Mouse (Mus musculus) right cerebral cortex, postnatal 36 days (tissue): ENCODE results near the gene Lsm4.
A peak's percentile ranks its signal among the peaks of the same experiment; 100 is the strongest.

Experiments used
- DNase-seq, 2 experiments: peaks; one replicate each; pipeline ENCODE4 v3.0.0; 2022; ENCODE audit warnings: low spot score in 2 of 2, mixed read lengths in 1 of 2

Gene Lsm4

GRCm38 (mm10) chr8:70649324-70649723 lies 23.7 kb upstream of the Lsm4 start:
- no peak for DNase-seq

DNA sequence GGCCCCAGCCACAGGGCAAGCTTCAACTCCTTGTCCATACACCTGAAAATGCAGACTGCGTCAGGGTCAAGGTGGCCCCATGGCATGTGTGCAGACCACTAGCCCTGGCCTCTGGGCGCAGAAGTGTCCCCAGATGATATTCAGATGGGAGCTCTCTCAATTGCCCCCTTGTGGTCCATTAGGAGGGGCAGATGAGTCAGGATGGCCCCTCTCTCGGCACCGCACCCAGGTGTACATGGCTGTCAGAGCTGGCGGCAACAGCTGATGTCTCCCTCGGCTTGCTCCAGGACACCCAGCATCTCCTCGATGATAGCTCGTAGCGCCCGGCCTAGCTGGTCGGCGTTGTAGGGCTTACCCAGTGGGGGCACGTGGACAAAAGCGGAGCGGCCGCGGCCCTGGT lies 22.7 kb upstream of the Lsm4 start:
- no peak for DNase-seq

DNA sequence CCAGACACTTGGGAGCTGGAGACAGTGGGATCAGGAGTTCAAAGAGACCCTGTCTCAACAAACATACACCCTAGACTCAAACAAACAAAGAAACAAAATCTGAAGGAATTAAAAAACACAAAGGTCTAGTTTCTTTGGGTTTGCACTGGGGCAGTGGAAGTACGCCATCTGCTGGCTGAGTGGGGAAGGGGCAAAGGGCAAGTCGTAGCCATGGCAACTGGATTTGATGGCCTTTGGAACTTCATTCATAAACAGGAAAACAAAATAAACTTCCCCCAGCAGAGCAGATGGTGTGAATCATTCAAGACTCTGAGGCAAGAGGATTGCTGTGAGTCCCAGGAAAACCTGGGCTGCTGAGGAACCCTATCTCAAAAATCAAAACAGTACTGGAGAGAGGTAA lies 19.8 kb upstream of the Lsm4 start:
- DNase-seq: no peak

DNA sequence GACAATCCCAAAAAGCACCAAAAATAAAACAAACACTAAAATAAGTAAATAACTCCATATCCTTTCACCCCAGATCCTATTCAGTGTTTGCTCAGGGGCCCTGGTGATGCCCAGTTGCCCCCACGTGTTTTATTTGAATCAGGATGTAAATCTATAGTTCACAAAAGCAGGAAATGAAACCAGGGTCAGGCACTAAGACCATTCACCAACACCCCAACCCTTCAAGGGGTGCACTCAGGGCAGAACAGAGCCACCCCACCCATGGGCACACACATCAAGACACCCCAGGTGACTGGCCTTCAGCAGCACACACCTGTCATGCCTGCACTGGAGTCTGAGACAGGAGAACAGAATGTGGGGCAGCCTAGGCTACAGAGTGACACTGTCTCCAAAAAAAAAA lies 18.9 kb upstream of the Lsm4 start:
- DNase-seq: no peak

GRCm38 (mm10) chr8:70655469-70655868 lies 17.6 kb upstream of the Lsm4 start:
- no peak for DNase-seq

- no peak for DNase-seq
Measured at GRCm38 (mm10) chr8:70656193-70656790, 16.8 kb upstream of the Lsm4 start.

DNA sequence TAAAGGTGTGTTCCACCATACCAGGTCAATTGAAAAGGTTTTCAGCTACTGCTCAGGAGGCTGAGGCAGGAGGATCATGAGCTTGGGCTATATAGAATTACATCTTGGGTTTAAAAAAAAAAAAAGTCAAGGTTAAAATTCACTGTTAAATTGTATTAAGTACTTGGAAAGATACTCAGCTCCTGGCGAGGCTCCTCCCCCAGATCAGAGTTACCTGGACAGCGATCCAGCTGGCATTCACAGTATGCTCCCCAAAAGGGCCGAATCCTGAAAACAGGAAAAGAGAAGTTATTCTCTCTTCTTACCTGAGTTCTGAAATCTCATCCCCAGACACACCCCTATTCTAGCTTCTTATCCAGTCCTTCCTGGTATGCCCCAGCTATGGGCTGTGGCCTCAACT lies 15.8 kb upstream of the Lsm4 start:
- DNase-seq: no peak

DNA sequence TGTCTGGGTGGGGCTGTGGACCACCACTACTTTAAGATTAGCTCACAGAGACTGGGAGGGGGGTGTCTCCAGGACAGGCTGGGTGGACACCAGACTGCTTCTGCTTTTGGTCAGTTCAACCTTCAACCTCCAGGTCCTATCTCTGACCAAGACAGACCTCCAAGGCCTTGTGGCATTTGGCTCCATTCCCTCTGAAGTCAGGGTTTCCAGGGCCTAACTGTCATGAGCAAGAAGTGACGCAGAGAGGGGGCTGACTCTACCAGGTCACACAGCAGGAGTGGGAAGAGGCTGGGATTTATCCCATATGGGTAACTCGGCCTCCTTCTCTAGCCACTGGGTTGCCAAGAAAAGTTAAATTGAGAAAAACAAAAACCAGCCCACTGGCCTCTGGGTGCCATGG lies 15.3 kb upstream of the Lsm4 start:
- no peak for DNase-seq

DNA sequence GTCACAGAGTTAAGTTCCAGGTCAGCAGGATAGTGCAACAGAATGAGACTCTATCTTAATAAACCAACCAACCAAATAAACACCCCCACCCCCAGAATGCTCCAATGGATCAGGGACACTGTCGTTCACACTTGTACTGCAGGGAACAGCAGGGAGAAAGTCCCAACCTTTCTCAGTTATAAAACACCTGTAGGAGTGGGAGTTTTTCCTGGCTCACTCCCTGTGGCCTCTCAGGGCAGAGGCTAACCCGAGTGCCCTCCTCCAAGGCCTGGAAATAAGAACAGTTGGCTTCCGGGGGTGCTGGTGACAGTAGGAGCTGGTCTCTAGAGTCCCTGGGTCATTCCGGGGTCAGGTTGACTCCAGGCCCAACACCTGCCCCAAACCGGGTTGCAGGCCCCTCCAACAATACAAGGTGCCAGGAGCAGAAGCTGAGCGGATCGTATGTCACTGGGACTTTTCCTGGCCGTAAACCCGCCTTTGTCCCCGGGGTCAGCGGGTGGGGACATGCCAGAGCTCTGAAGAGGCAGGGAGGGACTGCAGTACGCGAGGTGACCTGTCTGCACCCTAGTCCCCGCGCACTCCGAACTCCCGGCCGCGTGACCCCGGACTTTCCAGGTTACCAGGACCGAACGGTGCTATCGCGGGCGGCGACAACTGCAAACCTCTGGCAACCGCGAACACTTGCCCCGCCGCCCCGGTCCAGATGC lies 14.0 kb upstream of the Lsm4 start:
- no peak for DNase-seq

DNA sequence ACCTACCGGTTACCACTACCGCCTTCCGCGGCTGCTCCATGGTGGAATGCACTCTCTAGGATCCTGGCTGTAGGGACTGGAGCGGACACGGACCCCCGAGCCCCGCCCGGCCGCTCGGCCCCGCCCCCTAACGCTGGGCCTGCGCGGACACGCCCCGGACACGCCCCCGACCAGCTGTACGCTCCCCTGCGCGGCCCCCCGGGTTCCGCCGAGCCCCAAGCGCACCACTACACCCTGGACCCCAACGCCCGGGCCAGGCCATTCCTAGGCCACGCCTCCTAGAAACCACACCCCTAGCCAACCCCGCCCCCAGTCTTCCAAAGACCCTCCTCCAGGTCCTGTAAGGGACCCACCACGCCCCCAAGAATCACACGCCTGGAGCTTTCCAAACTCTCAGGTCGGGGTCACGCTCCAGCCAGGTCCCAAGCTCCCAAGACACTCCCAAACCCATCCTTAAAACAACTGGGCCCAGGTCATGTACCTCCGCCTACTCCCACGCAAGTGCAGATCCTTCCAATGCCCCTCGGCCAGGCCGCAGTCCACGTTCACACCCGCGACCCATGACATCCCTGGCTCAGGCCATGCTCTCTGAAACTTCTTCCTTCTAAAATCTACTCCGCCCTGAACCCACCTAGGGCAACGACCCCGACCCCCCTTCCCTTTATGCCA lies 13.3 kb upstream of the Lsm4 start:
- peak; percentile 58 to 67 for DNase-seq

DNA sequence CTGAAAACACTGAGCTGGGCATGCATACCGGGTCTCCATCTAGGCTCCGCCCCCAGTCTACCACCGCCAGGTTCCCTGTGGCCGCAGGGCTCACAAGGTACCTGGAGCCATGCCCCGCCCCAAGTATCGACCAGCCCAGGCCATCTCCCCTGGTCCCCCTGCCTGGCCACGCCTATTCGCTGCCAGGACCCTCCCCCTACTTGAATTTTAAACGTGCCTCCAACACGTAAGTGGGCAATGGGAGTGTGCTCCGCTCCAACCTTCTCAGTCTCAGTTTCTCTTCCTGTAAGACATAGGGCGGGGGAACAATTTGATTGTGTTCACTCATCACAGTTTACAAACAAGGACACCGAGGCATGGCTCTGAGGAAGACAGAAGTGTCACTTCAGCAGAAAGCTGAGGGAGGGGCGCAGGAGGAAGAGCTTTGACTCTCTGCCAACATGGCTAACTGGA lies 12.7 kb upstream of the Lsm4 start, which contains the start of gene Pgpep1:
Gene Pgpep1 (minus strand): TSS at position 116 of the 453 bp plus-strand sequence.
- no peak for DNase-seq

DNA sequence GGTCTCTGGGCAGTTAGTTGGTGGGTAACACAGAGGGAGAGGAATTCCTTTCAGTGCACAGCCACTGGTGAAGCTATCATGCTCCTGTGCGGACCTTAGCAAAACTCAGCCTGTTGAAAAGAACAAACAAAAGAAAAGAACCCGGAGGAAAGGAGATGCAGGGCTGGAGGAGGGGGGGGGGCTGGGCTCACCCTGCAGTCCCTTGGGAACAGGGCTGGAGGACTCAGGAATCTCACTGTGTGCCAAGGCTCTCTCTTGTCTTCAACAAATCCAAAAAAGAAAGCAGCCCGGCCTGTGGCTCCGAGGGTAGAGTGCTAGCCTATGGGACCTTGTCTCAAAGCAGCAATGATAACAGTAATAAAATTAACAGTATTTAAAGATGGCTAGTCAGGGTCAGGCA lies 9.4 kb upstream of the Lsm4 start:
- no peak for DNase-seq

- no peak for DNase-seq
Measured at GRCm38 (mm10) chr8:70664631-70665030, 8.4 kb upstream of the Lsm4 start.

DNA sequence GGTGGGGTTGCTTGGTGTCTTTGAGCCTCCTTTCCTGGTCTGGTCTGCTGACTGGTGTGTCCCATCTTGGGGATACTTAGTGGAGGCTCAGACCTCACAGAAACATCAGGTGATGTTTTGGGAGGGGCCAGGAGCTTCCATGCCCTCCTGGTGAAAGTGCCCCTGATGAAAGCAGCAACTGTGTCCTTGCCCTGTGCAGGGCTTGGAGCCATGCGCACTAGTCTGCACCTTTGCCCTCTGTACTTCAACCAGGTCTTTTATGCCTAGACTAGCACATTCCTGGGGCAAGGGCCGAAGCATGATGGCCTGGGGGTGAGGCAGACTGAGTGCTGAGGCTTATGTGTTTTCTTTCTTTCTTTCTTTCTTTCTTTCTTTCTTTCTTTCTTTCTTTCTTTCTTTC lies 7.4 kb upstream of the Lsm4 start:
- no peak for DNase-seq

DNA sequence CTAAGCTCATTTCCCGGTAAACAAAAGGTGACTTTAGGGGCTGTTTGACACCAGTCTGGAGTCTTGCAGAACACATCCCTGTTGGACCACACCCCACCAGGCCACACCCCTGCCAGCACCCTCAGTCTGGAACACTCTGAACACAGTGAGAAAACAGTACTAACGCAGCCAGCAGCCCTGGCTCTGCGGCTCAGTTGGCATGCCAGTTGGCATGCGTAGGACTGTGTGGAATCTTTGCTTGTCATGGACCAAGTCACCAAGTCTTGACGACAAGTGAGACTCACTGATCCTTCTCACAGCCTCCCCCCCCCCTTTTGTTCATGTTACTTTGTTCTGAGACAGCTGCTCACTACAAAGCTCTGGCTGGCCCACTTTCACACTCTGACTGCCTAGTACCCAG lies 6.0 kb upstream of the Lsm4 start:
- DNase-seq: peak; percentile 41 to 50

DNA sequence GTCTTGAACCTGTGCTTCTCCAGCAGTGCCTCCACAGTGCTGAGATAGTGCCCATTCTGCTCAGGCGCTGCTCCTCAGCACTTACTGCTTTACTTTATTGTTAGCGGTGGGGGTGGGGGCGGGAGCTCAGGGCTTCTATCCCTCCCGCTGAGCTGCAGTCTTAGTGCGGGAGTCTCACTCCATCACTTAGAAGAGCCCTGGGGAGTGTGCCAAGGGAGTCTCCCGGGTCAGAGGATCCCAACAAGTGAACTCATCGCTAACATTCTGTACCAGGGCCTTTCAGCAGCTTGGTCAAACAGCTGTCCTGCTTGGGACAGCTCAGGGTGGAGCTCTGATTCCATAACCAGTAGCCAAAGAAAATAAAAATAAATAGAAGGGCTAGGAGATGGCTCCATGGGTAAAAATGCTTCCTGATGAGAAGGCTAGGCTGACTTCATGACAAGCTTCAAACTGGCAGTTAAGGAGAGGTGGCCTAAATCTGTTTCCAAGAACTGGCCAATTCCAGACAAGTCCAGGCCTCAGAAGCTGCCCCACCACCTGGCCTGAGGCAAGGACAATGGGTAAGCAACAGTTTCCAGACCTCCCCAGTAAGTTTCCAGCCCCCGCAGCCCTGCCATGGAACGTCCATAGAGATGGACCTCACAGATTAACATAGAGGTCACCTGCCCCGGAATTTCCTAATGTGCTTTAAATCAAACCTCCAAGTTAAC lies 1.3 kb upstream of the Lsm4 start:
- DNase-seq: no peak

DNA sequence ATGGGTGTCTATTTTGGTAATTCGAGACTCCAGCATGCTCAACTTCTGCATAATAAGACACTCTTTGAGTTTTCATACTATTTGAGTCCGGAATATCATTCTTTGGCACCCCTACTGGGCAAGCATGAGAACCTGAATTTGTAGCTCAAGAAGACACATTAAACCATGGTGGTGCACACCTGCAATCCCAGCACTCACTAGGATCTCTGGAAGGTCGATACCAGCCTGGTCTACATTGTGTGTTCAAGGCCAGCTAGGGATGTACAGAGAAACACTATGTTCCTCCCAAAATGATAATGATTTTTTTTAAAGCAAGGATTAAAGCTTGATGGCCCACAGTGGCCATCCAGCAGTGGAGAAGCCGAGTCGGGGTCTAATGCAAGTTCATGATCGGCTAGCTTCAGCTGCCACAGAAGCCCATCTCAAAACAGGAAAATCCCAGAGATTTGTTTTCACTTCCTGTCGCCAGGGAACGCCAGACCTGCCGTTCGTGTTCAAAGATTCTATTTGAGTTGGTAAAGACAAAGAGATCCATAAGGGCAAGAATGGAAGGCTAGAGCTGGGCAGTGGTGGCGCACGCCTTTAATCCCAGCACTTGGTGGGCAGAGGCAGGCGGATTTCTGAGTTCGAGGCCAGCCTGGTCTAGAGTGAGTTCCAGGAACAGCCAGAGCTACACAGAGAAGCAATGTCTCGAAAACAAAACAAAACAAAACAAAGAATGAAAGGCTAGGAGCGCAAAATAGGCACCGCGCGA lies 546 bp upstream of the Lsm4 start:
- no peak for DNase-seq

- no peak for DNase-seq
Measured at GRCm38 (mm10) chr8:70674109-70674508, 1.1 kb downstream of the Lsm4 start.

DNA sequence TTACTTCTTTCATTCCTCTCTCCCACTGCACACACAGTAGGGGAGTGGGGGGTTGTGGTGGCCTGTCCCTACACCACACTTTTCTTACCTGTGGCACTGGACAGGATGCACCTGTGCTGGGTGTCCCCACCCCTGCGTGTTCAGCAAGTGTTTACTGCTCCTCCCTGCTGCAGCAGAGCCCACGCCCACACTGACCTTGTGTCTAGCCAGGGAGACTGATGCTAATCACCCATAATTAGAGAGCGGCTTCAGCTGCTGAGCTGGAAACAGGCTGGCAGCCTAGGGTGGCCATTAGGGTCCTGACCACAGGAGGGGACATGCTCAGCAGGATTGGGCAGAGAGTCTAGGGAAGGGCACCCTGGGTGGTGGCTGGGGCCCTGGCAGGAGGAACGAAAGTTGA lies 1.7 kb downstream of the Lsm4 start:
- no peak for DNase-seq

DNA sequence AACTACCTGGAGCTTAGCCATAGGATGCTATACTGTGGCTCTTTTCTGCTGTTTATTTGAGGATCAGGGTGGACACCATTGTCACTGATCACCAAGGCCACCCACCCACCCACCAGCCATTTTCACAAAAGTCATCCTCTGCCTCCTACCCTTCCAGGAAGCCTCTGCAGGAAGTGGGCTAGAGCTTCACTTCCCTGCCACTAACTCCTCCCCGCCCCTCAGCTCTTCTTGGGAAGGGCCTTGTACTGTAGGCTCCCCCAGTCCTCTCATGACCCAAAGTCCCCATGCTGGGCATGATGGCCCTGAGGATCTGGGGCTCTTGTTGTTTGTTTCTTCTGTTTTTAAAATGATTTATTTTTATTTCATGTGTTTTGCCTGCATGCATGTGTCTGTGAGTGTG lies 2.3 kb downstream of the Lsm4 start:
- no peak for DNase-seq

DNA sequence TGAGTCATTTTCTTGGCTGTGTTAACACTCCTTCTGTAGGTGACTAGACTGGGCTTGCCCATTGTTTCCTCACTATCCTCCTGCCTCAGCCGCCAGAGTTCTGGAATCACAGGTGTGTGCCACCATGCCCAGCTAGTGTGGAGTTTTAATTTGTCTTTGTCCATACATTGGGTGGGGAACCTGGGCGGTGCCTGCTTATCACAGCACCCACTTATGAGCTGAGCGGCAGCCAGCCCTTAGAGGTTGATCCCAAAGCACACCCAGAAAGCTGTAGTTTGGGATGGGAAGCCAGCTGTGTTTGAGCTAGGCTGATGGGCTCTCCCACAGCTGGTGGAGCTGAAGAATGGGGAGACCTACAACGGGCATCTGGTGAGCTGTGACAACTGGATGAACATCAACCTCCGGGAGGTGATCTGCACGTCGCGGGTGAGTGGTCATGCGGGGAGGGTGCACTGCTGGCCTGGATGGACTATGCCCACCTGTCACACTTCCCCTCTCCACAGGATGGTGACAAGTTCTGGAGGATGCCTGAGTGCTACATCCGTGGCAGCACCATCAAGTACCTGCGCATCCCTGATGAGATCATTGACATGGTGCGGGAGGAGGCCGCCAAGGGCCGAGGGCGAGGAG lies 4.5 kb downstream of the Lsm4 start:
- DNase-seq: no peak
